Mouse (Mus musculus): ENCODE data around the gene Klrb1c.

DNA sequence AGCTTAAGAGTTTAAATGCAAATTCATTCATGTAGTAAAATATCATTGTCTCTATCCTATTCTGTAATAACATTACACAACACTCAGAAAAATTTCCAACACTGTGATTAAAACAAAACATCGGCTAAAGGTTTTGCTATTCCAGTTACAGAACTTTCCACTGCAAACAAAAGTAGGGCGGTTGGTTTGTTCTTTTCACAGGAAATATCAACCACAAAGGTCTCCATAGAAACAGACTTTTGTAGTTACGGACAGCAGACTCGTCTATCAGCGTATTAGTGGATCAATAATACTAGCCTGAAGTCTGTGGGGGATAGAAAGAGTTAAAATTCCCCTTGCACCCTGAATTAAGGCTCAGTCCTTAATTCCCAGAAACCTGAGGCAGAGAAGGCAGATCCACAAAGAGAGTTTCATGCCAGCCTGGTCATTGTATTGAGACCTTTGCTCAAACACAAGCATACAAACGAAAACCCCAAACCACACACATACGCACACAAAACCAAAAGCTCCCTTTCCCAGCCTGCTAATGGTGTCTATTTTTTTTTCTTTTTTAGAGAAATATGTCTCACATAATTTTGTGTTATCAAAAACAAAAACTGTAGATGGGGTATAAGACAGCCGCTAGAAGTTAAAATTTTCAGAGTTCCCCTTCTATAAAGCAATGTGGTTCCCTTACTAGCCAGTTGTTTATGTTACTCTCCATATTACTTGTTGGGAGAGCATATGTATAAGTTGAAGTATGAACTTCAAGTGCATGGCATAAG, 47.4 kb upstream of the Klrb1c start:
- no peak for TF ChIP-seq GATA1 (IDR thresholded peaks at IDR 0.05; ENCODE audit: borderline replicate concordance, low read length)
- TF ChIP-seq FLI1 (IDR thresholded peaks at IDR 0.05; ENCODE audit: low read length): no peak
